Mouse (Mus musculus): Measurements from ENCODE around the gene Cmtm1.
"Not testable (repeated sequence)": the region's sequence is repeated elsewhere in the genome, so short reads cannot be mapped to it uniquely, and the experiment has no call there.

Gene Cmtm1

DNA sequence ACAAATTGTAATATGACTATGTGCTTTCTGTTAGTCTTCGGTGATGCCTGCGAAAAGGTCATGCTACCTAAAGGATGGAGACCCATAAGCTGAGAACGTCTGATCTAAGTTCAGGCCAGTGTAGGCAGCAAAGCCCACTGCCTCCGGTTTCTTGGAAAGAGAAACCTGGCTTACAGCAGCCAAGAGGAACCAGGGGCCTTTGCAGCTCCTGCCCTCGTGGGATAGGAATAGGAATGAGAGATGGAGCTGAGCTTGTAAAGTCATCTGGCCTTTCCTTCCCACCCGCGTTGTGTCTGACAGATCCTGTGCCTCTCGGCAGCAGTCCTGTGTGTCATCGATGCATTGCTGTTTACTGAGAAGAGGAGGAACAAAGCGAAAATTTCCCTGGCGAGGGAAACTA is 11.3 kb upstream of the Cmtm1 start, which contains the start of gene Gm11020:
TSS of gene Gm11020 (plus strand) at position 301 of the 400 bp plus-strand sequence.
- DNase-seq (ENCODE audit: extremely low spot score, low spot score): not testable (repeated sequence)

DNA sequence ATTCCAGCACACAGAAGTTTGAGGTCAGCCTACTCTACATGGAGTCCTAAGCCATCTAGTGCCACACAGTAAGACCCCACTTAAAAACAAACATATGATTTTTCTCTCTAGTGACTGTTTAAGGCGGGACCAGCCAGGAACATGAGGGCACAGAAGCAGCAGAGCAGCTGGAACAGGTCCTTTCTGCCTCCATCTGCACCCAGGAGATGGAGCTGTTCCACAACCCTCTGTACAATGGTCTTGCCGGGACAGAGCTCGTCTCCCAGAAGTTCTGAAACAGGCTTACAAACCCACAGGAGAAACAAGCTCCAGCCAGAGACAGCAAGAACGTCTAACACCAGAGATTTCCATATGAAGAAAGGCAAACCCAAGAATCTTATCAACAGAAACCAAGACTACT is 3.4 kb upstream of the Cmtm1 start:
- DNase-seq (ENCODE audit: extremely low spot score, low spot score): no peak

DNA sequence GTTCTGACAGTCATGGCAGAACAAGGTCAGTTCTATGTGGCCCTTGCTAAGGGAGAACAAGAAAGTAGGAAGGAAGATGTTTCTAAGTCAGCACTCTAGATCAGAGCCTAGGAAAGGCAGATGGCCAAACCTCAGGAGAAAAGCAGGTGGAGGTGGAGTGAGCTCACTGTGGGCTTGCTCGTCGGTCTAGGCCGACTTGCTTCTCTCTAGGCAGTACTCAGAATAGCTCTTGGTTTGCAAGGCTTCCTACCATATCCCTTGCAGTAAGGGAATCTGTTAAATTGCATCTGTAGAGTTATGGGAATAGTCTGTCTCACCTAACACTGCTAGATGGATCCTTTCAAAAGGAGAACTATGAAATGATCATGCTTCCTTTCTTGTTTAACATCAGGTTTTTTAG is 2.1 kb upstream of the Cmtm1 start:
- not testable (repeated sequence) for DNase-seq (ENCODE audit: extremely low spot score, low spot score)

DNA sequence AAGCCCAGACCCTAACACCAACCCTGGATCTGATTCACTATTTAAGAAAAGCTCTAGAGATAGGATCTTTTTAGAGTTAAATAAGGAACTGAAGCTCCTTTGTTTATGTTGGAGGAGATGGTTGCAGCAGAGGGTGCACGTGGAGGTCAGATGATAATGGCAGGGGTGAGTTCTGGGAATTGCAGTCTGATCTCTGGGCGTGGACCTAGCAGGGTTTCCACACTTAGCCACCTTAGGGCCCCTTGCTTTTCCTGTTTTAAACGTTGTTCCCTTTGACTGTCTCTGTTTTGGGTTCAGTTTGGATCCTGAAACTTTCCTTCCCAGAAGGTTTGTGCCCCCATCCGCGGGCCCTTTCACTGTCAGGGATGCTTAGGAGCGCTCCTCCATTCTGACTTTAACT is 1.6 kb downstream of the Cmtm1 start:
- not testable (repeated sequence) for DNase-seq (ENCODE audit: extremely low spot score, low spot score)

DNA sequence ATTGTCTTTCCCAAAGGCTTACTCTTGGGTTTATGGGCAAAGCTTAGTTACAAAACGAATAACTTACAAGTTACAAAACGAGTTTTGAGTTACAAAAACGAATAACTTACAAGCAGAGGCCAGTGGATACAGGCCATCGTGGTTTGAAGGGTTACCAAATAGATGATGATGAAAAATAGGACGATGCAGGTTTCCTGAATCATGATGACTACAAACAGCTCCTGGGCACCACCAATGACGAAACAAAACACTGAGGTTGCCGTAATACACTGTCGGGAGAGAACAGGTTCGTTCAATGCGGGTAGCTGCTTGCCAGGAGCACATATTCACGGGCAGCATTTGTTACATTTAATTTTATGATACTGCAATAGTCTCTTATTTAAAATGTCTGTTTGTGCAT is 5.0 kb downstream of the Cmtm1 start:
- DNase-seq (ENCODE audit: extremely low spot score, low spot score): no peak

DNA sequence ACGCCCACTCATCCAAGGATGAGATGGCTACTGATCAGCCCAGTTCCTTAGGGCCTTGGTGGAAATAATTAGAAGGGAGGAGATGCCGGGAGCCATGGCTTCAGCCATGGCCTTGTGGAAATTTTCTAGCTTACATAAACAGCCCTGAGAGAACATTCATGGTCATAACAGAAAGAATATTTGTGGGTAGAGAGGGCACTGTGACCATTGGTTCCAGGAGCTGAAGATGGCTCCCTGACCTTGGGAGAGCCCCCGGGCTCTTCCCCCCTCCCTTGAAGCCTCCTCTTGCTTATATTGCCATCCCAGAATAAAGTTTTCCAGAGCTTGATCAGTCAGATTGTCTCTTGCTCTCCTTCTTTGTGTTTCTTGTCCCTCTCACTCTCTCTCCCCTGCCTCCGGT is 7.4 kb downstream of the Cmtm1 start:
- not testable (repeated sequence) for DNase-seq (ENCODE audit: extremely low spot score, low spot score)

DNA sequence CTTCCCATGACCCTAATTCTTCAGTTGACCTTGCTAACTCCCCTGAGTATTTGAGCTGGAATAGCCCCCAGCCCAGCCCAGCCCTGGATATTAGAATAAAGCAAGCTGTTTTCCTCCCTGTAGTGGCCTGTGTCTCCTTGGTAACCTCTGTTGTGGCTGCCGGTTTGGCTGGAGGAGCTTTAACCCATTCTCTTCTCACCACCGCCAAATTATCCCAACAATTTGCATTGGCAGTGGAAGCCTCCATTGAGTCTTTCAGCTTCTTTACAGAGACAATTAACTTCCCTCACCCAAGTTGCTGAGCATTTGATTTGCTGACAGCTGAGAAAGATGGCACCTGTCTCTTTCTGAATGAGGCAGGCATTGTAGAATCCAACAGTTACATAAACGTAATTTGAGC is 8.4 kb downstream of the Cmtm1 start:
- not testable (repeated sequence) for DNase-seq (ENCODE audit: extremely low spot score, low spot score)

DNA sequence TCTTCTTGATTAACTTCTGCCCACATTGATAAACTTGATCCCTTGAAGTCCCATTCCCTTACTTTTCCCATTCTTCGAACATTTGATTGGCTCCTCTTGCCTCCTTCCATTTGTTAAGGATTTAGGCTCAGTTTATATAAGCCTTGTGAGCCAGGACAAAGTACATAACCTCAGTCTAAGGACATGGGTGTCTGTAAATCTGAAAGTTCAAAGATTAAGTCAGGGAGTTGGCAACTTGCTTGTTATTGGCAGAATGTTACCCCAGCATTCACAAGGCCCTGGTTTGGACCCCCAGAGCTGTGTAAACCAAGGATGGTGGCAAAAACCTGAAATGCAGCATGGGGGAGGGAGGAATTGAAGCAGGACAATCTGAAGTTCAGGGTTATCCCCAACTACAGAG is 15.5 kb downstream of the Cmtm1 start:
- DNase-seq (ENCODE audit: extremely low spot score, low spot score): no peak

DNA sequence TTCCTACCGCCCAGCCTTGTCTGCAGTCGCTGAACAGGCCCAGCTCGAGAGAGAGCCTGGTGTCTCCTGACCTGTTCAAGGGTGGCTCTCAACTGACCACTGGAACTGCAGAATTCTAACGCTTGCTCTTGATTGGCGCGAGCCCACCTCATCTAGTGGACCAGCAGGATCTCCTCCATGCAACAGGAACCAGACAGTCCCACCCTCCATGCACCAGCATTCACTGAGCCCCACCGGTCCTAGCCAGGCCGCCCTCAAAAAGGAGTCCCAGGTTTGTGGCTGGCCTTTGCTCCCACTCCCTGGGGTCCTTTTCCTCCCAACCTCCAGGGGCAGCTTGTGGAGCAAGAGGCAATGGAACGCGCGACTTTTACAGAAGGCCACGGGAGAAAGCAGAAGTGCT is 16.9 kb downstream of the Cmtm1 start, which contains the start of gene Cmtm2a:
TSS of gene Cmtm2a (minus strand) at position 101 of the 400 bp plus-strand sequence.
- DNase-seq (ENCODE audit: extremely low spot score, low spot score): not testable (repeated sequence)

DNA sequence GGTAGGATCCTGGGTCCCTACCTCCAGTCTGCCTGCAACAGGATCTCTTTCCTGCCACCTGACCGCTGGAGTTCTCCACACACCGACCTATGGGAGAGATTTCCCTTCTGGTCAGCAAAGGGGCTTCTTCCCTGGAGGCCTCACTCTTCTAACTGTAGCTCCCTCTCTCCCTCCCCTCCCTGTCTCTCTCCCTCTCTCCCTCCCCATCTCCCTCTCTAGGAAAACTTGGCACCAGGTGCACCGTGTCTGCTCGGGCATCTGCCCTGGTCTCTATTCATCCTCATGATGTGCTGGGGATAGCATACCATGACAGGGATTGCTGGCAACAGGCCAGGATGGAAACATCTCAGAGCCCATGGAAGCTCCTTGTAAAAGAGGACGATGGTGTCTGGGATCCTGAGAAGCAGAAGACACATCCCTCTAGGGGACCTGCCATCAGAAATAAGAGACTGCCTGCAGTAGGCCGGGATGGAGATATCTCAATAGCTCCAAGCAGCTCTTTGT is 41.0 kb downstream of the Cmtm1 start:
- DNase-seq (ENCODE audit: extremely low spot score, low spot score): no peak

DNA sequence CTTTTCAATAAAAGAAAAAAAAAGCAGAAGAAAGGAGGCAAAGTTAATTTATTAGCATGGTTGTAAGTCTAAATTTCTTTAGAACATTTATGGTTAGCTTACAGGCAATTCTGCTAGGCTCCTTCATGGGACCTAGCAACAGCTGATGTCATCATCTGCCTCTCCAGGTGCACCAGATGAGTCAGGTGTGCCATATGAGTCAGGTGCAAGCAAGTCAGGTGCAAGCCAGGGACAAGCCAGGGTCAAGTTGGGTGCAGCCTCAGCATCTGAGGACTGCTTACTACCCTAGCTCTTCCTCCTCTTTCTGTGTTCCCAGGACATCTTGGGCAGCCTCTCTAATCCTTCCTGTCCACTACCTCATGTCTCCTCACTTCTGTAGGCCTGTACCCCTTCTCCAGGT is 41.6 kb downstream of the Cmtm1 start:
- no peak for DNase-seq (ENCODE audit: extremely low spot score, low spot score)

DNA sequence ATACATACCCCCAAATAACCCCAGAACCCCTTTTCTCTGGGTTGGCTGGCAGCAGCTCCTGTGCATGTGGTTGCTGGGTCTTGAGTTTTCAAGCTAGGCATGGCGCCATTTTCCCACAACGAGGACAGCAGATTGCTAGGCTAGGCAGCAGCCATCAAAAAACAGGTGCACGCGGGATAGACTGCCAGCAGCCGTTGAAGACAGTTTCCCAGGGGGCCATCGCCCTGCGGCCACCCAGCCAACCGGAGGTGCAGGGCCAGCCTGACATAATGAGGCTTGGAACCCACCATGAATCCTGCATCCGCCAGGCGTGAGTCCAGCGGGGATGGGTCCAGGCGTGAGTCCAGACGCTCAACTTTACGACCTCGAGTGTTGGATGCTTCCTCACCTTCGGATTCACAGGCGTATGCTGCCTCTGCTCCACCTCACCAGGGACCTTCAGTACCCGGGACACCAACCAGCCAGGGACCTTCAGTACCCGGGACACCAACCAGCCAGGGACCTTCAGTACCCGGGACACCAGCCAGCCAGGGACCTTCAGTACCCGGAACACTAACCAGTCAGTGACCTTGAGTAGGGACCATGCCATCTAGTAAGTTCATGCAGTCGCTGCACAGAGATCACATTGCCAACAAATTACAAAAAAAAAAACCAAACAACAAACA is 45.5 kb downstream of the Cmtm1 start:
- DNase-seq (ENCODE audit: extremely low spot score, low spot score): not testable (repeated sequence)

DNA sequence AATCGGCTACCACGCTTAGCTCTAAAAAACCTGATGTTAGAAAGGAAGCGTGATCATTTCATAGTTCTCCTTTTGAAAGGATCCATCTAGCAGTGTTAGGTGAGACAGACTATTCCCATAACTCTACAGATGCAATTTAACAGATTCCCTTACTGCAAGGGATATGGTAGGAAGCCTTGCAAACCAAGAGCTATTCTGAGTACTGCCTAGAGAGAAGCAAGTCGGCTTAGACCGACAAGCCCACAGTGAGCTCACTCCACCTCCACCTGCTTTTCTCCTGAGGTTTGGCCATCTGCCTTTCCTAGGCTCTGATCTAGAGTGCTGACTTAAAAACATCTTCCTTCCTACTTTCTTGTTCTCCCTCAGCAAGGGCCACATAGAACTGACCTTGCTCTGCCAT is 48.1 kb downstream of the Cmtm1 start:
- not testable (repeated sequence) for DNase-seq (ENCODE audit: extremely low spot score, low spot score)

DNA sequence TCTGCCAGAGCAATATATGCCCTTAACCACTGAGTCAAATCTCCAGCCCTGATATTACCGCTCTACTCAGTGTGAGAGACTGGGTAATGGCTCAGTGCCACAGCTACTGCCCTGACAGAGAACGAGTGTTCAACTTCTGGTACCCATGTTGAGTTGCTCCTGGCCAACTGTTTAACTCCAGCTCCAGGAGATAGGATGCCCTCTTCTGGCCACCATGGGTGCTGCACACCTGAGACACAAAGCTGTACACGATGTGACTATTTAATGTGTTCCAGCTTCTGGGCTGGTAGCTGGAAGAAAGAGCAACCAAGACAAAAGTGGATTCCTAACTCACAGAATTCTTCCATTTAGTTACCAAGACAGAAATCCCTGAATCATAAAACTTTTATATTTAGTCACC is 56.9 kb downstream of the Cmtm1 start:
- DNase-seq (ENCODE audit: extremely low spot score, low spot score): no peak

DNA sequence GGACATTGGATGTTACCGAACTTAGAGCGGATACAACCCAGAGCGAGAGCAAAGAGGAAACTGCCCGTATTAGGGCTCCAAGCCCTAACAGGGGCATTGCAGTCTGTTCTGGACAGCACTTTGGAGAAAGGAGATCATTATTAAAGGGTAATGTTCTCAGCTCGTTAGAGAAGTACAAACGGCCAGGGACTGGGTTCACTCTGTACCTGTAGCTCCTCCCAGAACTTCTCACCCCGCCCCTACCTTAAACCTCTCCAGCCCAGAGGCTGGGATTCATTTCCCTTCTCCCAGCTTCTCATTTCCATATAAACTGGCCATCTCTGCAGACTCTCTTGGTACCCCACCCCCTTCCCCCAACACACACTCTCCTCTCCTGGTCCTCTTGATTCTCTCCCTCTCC is 58.5 kb downstream of the Cmtm1 start:
- peak; percentile 36 for DNase-seq (ENCODE audit: extremely low spot score, low spot score)

DNA sequence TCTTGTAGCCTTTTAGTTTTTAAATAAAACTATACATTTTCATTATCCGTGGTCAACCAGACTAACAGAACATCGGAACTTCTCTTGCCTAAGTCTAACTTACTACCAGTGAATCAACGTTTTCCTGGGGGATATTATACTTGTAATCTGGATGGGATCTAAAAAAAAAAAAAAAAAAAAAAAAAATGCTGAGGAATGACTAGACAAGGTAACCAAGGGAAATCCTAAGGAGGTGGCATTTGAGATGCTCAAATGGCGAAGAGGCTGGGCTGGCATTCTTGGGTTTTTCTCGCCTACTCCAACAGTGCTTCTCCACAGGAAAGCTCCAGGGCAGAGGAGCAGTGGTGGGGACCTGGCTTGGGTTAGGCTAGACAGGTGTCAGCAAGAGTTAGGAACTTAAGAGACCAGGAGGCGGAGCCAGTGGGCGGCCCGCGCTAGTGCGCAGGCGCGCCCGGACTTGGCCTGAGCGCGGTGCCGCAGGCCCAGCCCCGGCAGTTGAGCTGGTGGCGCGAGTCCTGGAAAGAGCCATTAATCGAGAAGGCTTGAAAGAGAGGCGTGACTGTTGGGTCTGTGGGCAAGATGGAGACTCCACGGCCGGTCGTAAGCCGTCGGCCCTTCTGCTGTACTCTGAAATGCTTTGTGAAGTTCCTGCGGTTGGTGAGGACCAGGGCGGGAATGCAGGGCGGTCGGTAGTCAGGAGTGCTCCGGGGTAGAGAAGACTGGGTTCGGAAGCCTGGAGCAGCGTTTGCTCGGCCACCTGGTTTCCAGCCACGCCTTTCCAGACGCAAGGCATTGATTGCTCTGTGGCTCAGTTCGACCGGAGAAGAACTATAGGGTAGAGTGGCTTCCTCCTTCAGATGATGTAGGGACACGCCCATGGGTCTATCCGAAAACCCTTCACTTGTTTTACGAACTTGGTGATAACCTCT is 59.2 kb downstream of the Cmtm1 start, which contains the start of gene Cklf:
TSS of gene Cklf (plus strand) at position 423 of the 929 bp plus-strand sequence.
- DNase-seq (ENCODE audit: extremely low spot score, low spot score): peak; percentile 89

DNA sequence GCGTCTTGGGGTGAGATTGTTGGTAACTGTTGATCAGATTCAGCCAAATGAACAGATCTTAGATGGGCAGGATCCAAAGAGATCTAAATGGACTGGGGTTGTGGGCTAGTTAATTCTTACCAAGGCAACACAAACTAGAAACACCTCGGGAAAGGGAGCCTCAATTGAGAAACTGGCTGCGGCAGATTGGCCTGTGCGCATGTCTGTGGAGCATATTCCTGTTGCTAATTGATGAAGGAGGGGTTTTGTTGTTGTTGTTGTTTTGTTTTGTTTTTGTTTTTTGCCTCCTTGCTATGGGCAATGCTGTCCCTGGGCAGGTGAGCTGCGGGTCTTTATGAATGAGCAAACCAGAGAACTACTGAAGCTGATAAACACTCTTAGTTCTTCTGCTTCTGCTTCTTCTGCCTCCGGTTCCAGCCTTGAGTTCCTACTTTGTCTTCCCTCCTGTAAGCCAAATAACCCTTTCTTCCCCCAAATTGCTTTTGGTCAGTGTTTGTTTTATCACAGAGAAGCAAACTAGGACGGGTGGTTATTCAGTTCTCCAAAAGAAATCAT is 60.4 kb downstream of the Cmtm1 start:
- no peak for DNase-seq (ENCODE audit: extremely low spot score, low spot score)

DNA sequence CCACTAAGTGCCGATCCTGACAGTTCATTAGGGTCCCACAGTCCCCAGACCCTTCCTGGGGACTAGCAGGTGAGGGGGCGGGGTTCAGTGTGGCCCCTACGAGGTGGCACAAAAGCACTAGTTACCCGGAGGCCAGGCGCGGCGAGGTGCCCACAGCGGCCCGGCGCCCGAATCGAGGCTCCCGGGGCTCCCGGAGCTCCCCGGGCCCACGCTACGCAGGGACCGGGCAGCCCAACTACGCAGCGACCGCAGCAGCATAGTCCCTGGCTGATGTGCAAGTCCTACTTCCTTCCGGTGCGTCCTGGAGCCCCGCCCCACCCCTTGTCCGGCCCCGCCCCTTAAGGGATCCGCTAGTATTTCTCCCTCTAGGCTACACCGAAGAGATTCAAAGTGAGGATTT is 61.7 kb downstream of the Cmtm1 start, which contains the start of gene Tk2:
TSS of gene Tk2 (minus strand) at position 283 of the 400 bp plus-strand sequence.
- DNase-seq (ENCODE audit: extremely low spot score, low spot score): peak; percentile 82

DNA sequence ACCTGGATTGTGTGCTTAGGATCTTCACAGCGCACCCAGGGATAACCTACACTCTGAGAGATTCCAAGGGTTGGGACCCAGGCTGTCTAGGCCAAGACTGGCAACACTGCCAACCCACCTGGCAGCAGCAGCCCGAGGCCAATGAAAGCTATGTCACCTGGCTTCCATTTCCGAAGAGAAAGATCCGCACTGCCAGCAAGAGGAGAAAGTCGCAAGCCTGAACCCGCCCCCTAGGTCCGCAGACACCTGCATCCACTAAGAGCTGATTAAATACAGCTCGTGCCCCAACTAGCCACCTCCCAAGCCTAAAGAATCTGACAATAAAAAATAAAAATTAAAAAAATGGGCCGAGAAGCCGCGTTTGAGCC is 62.1 kb downstream of the Cmtm1 start:
- DNase-seq (ENCODE audit: extremely low spot score, low spot score): no peak

DNA sequence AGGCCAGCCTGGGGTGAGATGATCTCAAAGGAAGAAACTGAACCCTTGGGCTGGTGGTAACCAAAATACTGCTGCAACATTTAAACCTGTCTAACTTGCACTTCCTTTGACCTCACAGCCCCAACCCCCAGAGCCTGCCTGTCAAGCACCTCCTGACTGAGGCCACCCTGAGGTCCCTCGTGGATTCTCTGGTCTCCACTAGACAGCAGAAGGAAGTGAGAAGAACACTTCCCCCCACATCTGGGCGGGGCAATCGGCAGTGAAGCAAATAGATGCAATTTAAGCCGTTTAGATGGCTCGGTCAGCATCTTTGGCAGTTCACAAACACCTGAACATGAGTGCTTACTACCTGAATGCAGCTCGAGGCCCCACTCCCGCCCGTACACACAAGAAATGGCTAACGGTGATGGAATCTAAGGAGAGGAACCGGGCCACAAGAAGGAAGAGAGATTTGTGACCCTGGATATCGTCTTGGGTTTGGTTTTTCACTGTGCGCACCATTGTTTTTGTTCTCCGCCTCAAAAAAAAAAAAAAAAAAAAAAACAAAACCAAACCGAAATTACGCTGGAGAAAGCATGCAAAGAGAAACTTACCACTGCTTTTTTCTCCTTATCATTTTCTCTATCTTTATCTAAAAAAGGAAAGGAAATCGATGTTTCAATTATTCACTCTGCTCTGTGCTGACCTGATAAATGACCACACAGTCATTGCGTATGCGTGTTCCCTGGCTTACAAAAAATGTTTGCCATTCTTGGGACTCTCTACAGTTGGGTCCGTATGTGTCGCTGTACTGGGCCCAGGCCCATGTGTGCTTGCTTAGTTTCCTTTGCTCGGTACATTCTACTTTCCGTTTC is 62.7 kb downstream of the Cmtm1 start:
- DNase-seq (ENCODE audit: extremely low spot score, low spot score): no peak

DNA sequence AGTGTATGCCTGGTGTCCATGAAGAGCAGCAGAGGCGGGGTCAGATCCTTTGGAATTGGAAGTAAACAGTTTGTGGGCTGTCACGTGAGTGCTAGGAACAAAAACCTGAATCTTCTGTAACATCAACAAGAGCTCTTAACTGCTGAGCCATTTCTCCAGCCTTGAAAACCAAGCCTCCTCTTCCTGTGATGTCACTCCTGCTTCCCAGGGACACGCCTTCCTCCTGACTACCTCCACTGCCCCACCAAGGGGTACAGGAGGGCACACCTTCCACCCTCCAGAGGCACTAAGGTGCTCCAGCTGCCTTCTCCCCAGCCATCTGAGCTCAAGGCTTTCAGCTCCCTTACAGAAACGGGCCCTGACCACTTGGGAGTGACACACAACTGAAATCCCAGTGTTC is 63.3 kb downstream of the Cmtm1 start:
- DNase-seq (ENCODE audit: extremely low spot score, low spot score): no peak

All from neural tube, embryonic 10.5 days (tissue).